Comparison of ENCODE assay signal across 12 mouse cellular contexts in genomic region chr10:76798751-76799585, GRCm38 (mm10).
DNase-seq lines count a peak whose midpoint lies in the region; ATAC-seq and TF ChIP-seq lines count a peak whose summit lies in the region.
"Had no signal": no experiment of that assay in that cellular context is flagged by ENCODE, and none has a peak within 500 bp of the region (broad histone marks: within the 10 kb centered on the region; RNA-seq: fewer than 3 reads in every experiment).

No protein-coding gene starts in this region.

- WGBS in heart, embryonic 16.5 days = 57% methylated on average over 17 of the region's 17 CpGs
- 65% methylated on average over 17 of the region's 17 CpGs for WGBS in heart, adult 2 months
- 65% methylated on average over 17 of the region's 17 CpGs for WGBS in lung, postnatal 0 days
- 71% methylated on average over 17 of the region's 17 CpGs for WGBS in stomach, postnatal 0 days
- WGBS in hindbrain, postnatal 0 days = 83% methylated on average over 17 of the region's 17 CpGs

- no peak overlapping the region for H3K9ac ChIP-seq in heart, embryonic 16.5 days (ENCODE audit: low read length)
- no peak overlapping the region for H3K9ac ChIP-seq in heart, adult 2 months (ENCODE audit: low read depth, low read length)
- H3K9ac ChIP-seq in lung, postnatal 0 days (replicated peaks; ENCODE audit: low read depth) = no peak overlapping the region
- H3K9ac ChIP-seq in stomach, postnatal 0 days (ENCODE audit: low read length) = no peak overlapping the region
- no peak overlapping the region for H3K9ac ChIP-seq in hindbrain, postnatal 0 days (replicated peaks; ENCODE audit: low read length)
- H3K9ac ChIP-seq: hindbrain, embryonic 12.5 days; liver, embryonic 12.5 days had no signal

- no peak overlapping the region for H3K4me3 ChIP-seq in heart, embryonic 16.5 days (ENCODE audit: low read length)
- H3K4me3 ChIP-seq in heart, adult 2 months = no peak overlapping the region
- no peak overlapping the region for H3K4me3 ChIP-seq in lung, postnatal 0 days (ENCODE audit: low read depth, low read length)
- H3K4me3 ChIP-seq in stomach, postnatal 0 days (ENCODE audit: low read depth, low read length) = no peak overlapping the region
- no peak overlapping the region for H3K4me3 ChIP-seq in hindbrain, postnatal 0 days (ENCODE audit: low read length)
- H3K4me3 ChIP-seq: embryonic facial prominence, embryonic 10.5 days; hindbrain, embryonic 12.5 days; layer of hippocampus, adult 2 months; liver, embryonic 12.5 days had no signal

- H3K27ac ChIP-seq in heart, embryonic 16.5 days (ENCODE audit: low read length) = no peak overlapping the region
- no peak overlapping the region for H3K27ac ChIP-seq in heart, adult 2 months
- H3K27ac ChIP-seq in lung, postnatal 0 days (ENCODE audit: low read length) = no peak overlapping the region
- no peak overlapping the region for H3K27ac ChIP-seq in stomach, postnatal 0 days (replicated peaks)
- no peak overlapping the region for H3K27ac ChIP-seq in hindbrain, postnatal 0 days
- H3K27ac ChIP-seq: embryonic facial prominence, embryonic 10.5 days; hindbrain, embryonic 12.5 days; layer of hippocampus, adult 2 months; liver, embryonic 12.5 days had no signal

- H3K36me3 ChIP-seq in heart, embryonic 16.5 days (ENCODE audit: control insufficient read depth, insufficient read depth) = no peaks in the 10 kb centered on the region
- no peaks in the 10 kb centered on the region for H3K36me3 ChIP-seq in heart, adult 2 months (ENCODE audit: control insufficient read depth, insufficient read depth, low read length)
- no peaks in the 10 kb centered on the region for H3K36me3 ChIP-seq in lung, postnatal 0 days (ENCODE audit: insufficient read depth, low read length)
- 0 out of 2 replicates have a peak, but pooled peaks cover 2% of the 10 kb centered on the region for H3K36me3 ChIP-seq in stomach, postnatal 0 days (ENCODE audit: control insufficient read depth, insufficient read depth, low read length)
- H3K36me3 ChIP-seq in hindbrain, postnatal 0 days (ENCODE audit: insufficient read depth, low read length) = no peaks in the 10 kb centered on the region
- H3K36me3 ChIP-seq: liver, embryonic 12.5 days had no signal

- ATAC-seq in heart, embryonic 16.5 days (replicated peaks; ENCODE audit: extremely low read depth, insufficient read depth, low FRiP score) = peak; percentile 45
- peak; percentile 54 for ATAC-seq in lung, postnatal 0 days
- peak; percentile 58 for ATAC-seq in stomach, postnatal 0 days (ENCODE audit: low FRiP score, low TSS enrichment)
- ATAC-seq in hindbrain, postnatal 0 days = no peak
- ATAC-seq: liver, embryonic 12.5 days had no signal

- no peaks in the 10 kb centered on the region for H3K9me3 ChIP-seq in heart, embryonic 16.5 days (replicated peaks; ENCODE audit: control insufficient read depth, low read length)
- H3K9me3 ChIP-seq in lung, postnatal 0 days (ENCODE audit: low read length) = no peaks in the 10 kb centered on the region
- H3K9me3 ChIP-seq in stomach, postnatal 0 days (ENCODE audit: control insufficient read depth, low read length) = no peaks in the 10 kb centered on the region
- H3K9me3 ChIP-seq in hindbrain, postnatal 0 days (ENCODE audit: low read length) = no peaks in the 10 kb centered on the region
- H3K9me3 ChIP-seq: embryonic facial prominence, embryonic 10.5 days; hindbrain, embryonic 12.5 days; liver, embryonic 12.5 days had no signal

- TF ChIP-seq POLR2A in heart, adult 2 months (IDR thresholded peaks at IDR 0.05; ENCODE audit: insufficient read depth, low read depth, low read length) = no peak

- H3K4me1 ChIP-seq in heart, embryonic 16.5 days (ENCODE audit: control insufficient read depth, insufficient read depth, low read length) = peaks cover 8% of the 10 kb centered on the region
- H3K4me1 ChIP-seq in heart, adult 2 months (ENCODE audit: control insufficient read depth, insufficient read depth, low read length) = peaks cover 2% of the 10 kb centered on the region; the same call in 1 of the 2 replicates
- H3K4me1 ChIP-seq in lung, postnatal 0 days (ENCODE audit: insufficient read depth, low read depth, low read length) = no peaks in the 10 kb centered on the region
- no peaks in the 10 kb centered on the region for H3K4me1 ChIP-seq in stomach, postnatal 0 days (replicated peaks; ENCODE audit: control insufficient read depth, insufficient read depth)
- peaks cover 19% of the 10 kb centered on the region for H3K4me1 ChIP-seq in hindbrain, postnatal 0 days (ENCODE audit: insufficient read depth, low read length)
- H3K4me1 ChIP-seq: liver, embryonic 12.5 days had no signal

- no peak for TF ChIP-seq EP300 in heart, adult 2 months (IDR thresholded peaks at IDR 0.05; ENCODE audit: insufficient read depth, low read depth, low read length)
- no peak for TF ChIP-seq EP300 in lung, postnatal 0 days (IDR thresholded peaks at IDR 0.05)
- TF ChIP-seq EP300 in stomach, postnatal 0 days (optimal IDR thresholded peaks at IDR 0.05) = no peak

- TF ChIP-seq CTCF in heart, adult 2 months (IDR thresholded peaks at IDR 0.05) = no peak
- no peak for TF ChIP-seq CTCF in lung, postnatal 0 days (IDR thresholded peaks at IDR 0.05)
- TF ChIP-seq CTCF in stomach, postnatal 0 days (IDR thresholded peaks at IDR 0.05; ENCODE audit: low read depth) = no peak
- no peak for TF ChIP-seq CTCF in hindbrain, postnatal 0 days (IDR thresholded peaks at IDR 0.05; ENCODE audit: low read depth)

- H3K27me3 ChIP-seq in heart, embryonic 16.5 days (ENCODE audit: control insufficient read depth, insufficient read depth, low read length) = no peaks in the 10 kb centered on the region
- no peaks in the 10 kb centered on the region for H3K27me3 ChIP-seq in heart, adult 2 months (ENCODE audit: control insufficient read depth, insufficient read depth, low read length)
- no peaks in the 10 kb centered on the region for H3K27me3 ChIP-seq in lung, postnatal 0 days (replicated peaks; ENCODE audit: insufficient read depth, low read length)
- H3K27me3 ChIP-seq in stomach, postnatal 0 days (ENCODE audit: control insufficient read depth, insufficient read depth, low read length) = no peaks in the 10 kb centered on the region
- no peaks in the 10 kb centered on the region for H3K27me3 ChIP-seq in hindbrain, postnatal 0 days (ENCODE audit: insufficient read depth, low read length)
- H3K27me3 ChIP-seq: hindbrain, embryonic 12.5 days; liver, embryonic 12.5 days had no signal

- peak overlapping the region; percentile 13; the same call in 1 of the 2 replicates for H3K4me2 ChIP-seq in heart, embryonic 16.5 days (ENCODE audit: low read depth, low read length)
- no peak overlapping the region for H3K4me2 ChIP-seq in lung, postnatal 0 days (replicated peaks; ENCODE audit: low read depth, low read length)
- no peak overlapping the region for H3K4me2 ChIP-seq in stomach, postnatal 0 days (replicated peaks; ENCODE audit: low read depth)
- no peak overlapping the region for H3K4me2 ChIP-seq in hindbrain, postnatal 0 days (ENCODE audit: low read depth, low read length)
- H3K4me2 ChIP-seq: hindbrain, embryonic 12.5 days; liver, embryonic 12.5 days had no signal

- intact Hi-C loops in heart, adult 2 months (cut with DNase I) = no loop called here

- H3K79me2 ChIP-seq in heart, adult 2 months (replicated peaks; ENCODE audit: control insufficient read depth, insufficient read depth, low read length) = no peaks in the 10 kb centered on the region

- DNase-seq in heart, adult 2 months = no peak
- DNase-seq in MN1 (ENCODE audit: low spot score) = peak; percentile 24
- no peak for DNase-seq in lung, postnatal 0 days (ENCODE audit: low spot score)
- DNase-seq in stomach, postnatal 0 days (ENCODE audit: low spot score) = peak; percentile 21
- DNase-seq in gastrocnemius, postnatal 10 days = no peak
- no peak for DNase-seq in hindbrain, postnatal 0 days (ENCODE audit: low spot score)
- no peak for DNase-seq in ovary, postnatal 10 days (ENCODE audit: low spot score)

Comparison
In these comparisons a context has a peak if more than half of its experiments do, and no peak if none do; other contexts are left out.
1. DNase-seq: peak in MN1 (single experiment) and stomach, postnatal 0 days (single experiment); none in heart, adult 2 months (0 of 2), lung, postnatal 0 days (single experiment), gastrocnemius, postnatal 10 days (single experiment), hindbrain, postnatal 0 days (single experiment) and ovary, postnatal 10 days (single experiment).